Mouse (Mus musculus): ENCODE data around the gene Coq8a. TPM values are rescaled to one million over a fixed set of nuclear protein-coding genes. Genes with fewer than 3 reads are reported as not detected.

Coq8a gene
- total RNA-seq, 2 experiments from 2014 or later, result not detected

DNA sequence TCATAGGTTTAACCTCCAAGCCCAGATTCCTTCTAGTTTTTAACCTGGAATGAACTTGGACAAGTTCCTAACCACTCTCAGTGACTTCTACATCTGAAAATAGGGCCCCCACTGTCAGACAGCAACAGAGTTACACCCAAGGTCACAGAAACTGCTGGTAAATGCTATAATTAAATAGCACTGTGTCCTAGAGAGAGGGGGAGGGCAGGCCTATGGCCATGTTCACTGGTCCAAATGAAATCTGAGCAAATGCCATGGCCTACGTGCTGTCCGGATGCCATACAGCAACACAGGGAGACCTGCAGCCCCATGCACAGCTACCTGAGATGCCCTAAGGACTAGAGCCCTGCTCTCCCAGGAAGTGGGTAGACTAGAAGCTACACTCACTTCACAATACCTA lies 19.6 kb downstream of the Coq8a start:
- ATAC-seq (replicated peaks; ENCODE audit: low FRiP score, poor library complexity, severe bottlenecking), result no peak

GRCm38 (mm10) chr1:180179100-180179499 lies 20.3 kb downstream of the Coq8a start:
- ATAC-seq (replicated peaks; ENCODE audit: low FRiP score, poor library complexity, severe bottlenecking), result no peak

DNA sequence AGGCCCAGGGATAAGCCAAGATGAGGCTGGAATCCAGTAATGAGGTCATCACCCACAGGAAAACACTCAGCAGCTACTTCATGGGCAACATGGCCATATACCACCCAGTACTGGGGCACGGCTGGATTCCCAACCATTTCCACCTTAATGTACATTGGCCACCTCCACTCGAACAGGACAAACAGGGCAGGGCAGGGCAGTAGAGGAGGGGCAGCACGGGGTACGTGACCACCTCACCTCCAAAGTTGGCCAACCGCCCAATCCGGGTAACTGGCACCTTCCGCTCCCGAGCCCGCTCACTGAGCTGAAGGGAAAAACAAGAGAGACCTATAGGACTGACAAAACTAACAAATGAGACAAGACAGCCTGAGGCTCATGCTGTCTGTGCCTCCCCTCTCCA lies 21.1 kb downstream of the Coq8a start:
- no peak for ATAC-seq (replicated peaks; ENCODE audit: low FRiP score, poor library complexity, severe bottlenecking)

GRCm38 (mm10) chr1:180176784-180177183 lies 22.6 kb downstream of the Coq8a start:
- ATAC-seq (replicated peaks; ENCODE audit: low FRiP score, poor library complexity, severe bottlenecking), result no peak

- no peak for ATAC-seq (replicated peaks; ENCODE audit: low FRiP score, poor library complexity, severe bottlenecking)
Measured at GRCm38 (mm10) chr1:180175635-180176034, 23.8 kb downstream of the Coq8a start.

- peak; percentile 58; the same call in 1 of the 2 replicates for ATAC-seq (replicated peaks; ENCODE audit: low FRiP score, poor library complexity, severe bottlenecking)
Measured at GRCm38 (mm10) chr1:180175167-180175566, 24.2 kb downstream of the Coq8a start.

GRCm38 (mm10) chr1:180174718-180175117 lies 24.7 kb downstream of the Coq8a start:
- no peak for ATAC-seq (replicated peaks; ENCODE audit: low FRiP score, poor library complexity, severe bottlenecking)

DNA sequence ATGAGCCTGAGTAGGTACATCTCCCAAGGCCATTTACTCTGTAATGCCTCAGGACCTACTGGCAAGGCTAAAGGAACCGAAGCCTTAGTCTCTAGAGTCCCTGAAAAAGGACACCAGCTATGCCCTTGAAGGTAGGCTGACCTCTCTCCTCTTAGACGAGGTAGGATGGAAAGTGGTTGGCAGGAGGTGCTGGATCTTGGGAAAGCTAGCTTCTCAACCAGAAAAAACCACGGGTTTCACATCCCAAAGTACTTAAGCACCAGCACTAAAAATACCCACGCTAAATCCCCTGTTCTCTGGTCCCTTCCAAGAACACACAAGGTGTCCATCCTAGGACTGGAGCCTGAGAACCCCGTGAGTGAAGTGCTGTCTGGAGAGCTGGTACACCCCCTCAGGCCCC lies 26.4 kb downstream of the Coq8a start:
- ATAC-seq (replicated peaks; ENCODE audit: low FRiP score, poor library complexity, severe bottlenecking), result no peak

- no peak for ATAC-seq (replicated peaks; ENCODE audit: low FRiP score, poor library complexity, severe bottlenecking)
Measured at GRCm38 (mm10) chr1:180172600-180172999, 26.8 kb downstream of the Coq8a start.

DNA sequence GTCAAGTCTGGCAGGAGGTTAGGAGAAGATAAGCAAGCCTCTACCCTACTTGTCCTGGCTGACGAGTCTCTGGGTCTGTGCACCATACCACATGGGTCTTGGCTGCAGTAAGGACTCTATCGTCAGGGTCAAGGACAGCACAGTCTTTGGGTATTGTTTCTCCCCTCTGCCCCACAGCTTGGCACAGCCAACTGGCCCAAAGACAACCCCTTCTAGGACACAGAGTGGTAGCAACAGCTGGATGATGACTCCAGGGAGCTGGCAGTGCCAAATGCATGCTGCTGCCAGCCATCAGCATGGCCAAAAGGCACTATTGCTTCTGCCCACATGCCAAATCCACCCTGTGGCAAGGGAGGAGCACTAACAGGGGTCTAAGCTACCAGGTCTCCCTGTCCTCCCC lies 27.5 kb downstream of the Coq8a start:
- ATAC-seq (replicated peaks; ENCODE audit: low FRiP score, poor library complexity, severe bottlenecking), result no peak

DNA sequence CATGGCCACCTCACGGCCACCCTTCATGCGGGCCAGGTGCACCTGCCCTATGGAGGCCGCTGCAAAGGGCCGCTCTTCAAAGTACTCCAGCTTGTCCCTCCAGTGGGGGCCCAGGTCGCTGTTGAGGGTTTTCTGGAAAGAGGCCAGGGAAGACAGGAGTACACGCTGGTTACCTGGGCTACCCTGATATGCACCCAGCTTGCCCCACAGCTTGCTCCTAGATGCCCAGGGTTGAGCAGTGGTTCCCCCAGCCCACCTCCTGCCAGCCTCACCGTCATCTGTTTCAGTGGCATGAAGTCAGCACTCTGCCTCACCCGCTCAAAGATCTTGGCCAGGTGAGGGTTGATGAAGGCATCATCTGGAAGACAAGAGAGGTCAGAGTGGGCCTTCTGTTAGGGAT lies 29.3 kb downstream of the Coq8a start:
- ATAC-seq (replicated peaks; ENCODE audit: low FRiP score, poor library complexity, severe bottlenecking), result no peak

DNA sequence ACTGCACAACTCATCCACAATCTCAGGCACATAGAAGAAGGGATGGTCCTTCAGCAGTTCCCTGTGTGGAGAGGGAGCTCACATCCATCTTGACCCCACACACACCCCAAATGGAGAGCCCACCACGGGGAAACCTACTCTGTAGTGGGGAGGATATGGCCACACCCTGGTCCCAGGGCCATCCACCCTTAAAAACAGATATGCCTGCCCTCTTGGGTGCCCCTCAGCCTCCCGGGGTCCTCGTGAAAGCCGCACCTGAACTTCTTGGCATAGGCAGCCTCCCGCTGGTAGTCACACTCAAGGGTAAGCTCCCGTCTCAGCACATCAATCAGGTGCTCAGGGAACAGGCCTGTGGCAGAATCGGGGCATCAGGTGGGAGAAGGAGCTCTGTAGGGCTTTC lies 30.2 kb downstream of the Coq8a start:
- no peak for ATAC-seq (replicated peaks; ENCODE audit: low FRiP score, poor library complexity, severe bottlenecking)

DNA sequence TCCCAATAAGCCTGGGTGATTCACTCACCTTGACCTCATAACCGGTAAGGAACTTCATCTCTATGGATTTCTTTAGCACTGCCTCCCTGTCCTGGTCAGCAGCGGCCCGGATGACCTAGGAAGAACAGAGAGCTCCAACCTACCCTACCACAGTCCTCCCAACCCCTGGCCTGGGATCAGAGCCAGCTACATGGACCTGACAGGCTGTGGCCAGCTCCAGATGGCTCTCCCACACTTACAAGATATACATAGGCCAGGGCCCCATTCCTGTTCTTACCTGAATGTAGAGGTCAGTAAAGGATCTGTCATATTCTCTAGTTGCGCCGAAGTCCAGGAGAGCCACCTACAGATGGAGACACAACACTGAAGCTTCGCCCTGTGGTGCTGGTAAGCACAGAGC lies 31.1 kb downstream of the Coq8a start:
- no peak for ATAC-seq (replicated peaks; ENCODE audit: low FRiP score, poor library complexity, severe bottlenecking)

- ATAC-seq (replicated peaks; ENCODE audit: low FRiP score, poor library complexity, severe bottlenecking), result no peak
Measured at GRCm38 (mm10) chr1:180166533-180166932, 32.9 kb downstream of the Coq8a start.

DNA sequence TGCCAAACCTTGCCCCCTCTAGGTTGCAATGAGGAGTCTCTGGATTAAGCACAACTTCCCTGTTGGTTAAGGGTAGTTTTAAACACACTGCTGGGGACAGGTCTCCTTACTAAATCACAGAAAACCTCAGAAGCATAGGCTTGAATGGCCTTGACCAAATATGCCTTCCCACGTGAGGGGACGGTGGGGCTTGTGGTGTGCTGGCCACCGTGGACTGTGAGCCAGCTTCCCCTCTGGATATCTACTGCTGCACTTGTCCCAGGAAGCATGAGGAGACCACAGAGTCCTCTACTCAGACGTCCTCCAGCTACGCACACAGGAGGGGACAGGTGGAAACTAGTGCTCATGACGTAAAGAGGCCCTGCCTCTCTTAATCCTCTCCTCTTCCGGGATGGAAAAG lies 36.4 kb downstream of the Coq8a start:
- no peak for ATAC-seq (replicated peaks; ENCODE audit: low FRiP score, poor library complexity, severe bottlenecking)

- no peak for ATAC-seq (replicated peaks; ENCODE audit: low FRiP score, poor library complexity, severe bottlenecking)
Measured at GRCm38 (mm10) chr1:180161566-180162355, 37.6 kb downstream of the Coq8a start.

- no peak for ATAC-seq (replicated peaks; ENCODE audit: low FRiP score, poor library complexity, severe bottlenecking)
Measured at GRCm38 (mm10) chr1:180161160-180161559, 38.2 kb downstream of the Coq8a start.

DNA sequence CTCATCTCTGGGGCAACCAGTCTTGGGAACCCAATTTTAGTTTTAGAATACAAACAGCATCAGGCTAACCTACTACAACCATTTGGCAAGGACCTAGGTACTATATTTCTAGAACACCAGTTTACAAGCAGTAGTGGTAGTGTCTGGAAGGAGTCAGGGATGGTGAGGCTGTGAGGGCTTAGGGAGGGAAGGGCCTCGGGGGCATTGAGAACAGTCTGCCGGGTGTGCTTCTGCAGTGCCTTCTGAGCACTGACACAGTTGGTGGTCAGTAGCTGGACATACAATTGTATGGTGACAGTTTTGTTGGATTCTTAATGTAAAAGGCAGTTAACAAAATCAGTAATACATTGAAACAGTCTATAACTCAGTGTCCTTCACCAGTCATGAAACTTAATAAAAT lies 38.9 kb downstream of the Coq8a start:
- ATAC-seq (replicated peaks; ENCODE audit: low FRiP score, poor library complexity, severe bottlenecking), result no peak

DNA sequence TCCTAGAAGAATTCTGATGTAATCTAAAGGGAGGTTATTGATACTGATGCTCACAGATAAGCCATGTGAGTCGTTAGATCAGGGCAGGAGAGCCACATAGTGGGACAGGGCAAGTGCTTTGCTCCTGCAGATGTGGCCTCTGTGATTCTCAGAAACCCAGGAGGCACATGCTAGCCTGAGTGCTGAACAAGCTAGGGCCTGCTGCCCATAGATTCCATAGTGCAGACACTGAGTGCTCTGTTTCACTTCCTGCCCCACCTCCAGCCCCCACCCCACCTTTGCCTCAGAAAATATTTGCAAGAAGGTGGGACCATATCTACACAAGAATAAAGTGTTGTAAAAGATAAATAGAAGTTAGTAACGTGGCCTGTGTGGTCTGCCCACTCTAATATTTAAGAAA lies 40.8 kb downstream of the Coq8a start:
- ATAC-seq (replicated peaks; ENCODE audit: low FRiP score, poor library complexity, severe bottlenecking), result no peak

DNA sequence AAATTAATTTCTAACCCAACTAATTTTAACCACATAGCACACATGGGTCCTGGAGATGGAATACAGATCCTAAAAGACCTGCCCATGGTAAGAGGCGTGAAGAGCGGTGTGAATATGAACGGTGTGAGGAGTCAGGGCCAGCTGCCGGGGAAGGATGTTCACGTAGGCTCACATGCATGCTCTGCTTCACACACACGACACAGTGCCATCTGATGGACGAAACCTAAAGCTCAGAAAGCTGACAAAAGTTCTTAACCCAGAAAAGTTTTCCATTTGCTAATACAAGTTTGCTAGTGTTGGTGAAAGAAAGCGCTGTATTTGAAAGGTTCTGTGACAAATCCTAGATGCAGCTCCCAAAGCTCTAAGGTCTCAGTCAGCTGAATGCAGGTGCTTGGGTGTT lies 48.2 kb downstream of the Coq8a start:
- no peak for ATAC-seq (replicated peaks; ENCODE audit: low FRiP score, poor library complexity, severe bottlenecking)

DNA sequence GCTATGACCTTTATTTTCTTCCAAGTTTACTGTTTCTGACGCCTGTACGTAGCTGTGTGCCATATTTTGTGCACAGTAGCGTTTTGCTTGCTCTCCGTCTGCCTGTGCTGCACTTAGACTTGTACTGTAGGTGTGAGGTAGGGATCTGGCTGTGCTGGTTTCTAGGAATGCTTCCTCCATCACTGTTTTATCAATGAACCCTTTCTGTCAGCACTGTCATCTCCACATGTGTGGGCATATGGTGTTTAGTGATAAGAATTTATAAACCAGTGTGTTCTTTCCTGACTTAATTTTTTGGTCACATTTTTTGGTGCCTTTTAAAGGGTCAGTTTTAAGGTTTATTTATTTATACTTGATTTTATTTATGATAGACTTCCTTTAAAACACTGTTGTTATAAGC lies 50.8 kb downstream of the Coq8a start:
- ATAC-seq (replicated peaks; ENCODE audit: low FRiP score, poor library complexity, severe bottlenecking), result peak; percentile 83

DNA sequence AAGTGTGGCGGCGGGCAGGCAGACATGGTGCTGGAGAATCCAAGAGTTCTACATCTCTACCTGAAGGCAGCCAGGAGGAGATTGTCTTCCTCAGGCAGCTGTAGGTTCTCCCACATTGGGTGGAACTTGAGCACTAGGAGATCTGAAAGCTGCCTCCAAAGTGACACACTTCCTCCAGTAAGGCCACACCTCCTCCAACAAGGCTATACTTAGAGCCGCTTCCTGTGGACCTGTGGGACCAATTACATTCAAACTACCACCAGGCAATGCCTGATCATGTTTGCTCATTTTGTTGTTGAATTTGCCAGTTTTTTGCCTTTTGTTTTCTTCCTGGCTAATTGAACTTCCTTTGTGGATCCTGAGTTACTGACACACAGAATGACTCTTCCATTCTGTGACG lies 51.4 kb downstream of the Coq8a start:
- 0 out of 2 replicates have a peak, but pooled peaks have one; percentile 58 for ATAC-seq (replicated peaks; ENCODE audit: low FRiP score, poor library complexity, severe bottlenecking)
